Mouse (Mus musculus): ENCODE measurements around the gene Unc13b. TPM values are rescaled to one million over a fixed set of nuclear protein-coding genes. Genes with fewer than 3 reads are reported as not detected.

Gene Unc13b
- polyA plus RNA-seq, 1 experiment from 2014 or later = 0.52 TPM

- no peak for DNase-seq
- no peak overlapping the region for H3K9ac ChIP-seq (replicated peaks)
Observed at GRCm38 (mm10) chr4:43074923-43075322, 16.2 kb downstream of the Unc13b start.

GRCm38 (mm10) chr4:43078071-43078718 is 19.4 kb downstream of the Unc13b start:
- Histone ChIP-seq H3K27ac (ENCODE audit: low read depth) (no peak overlapping the region), H3K9ac (replicated peaks) (no peak overlapping the region), H3K4me2 (ENCODE audit: low read depth, low read length) (no peak overlapping the region), H3K27me3 (ENCODE audit: insufficient read depth, low read length) (no peaks in the 10 kb centered on the region), H3K4me3 (ENCODE audit: low read depth, low read length) (no peak overlapping the region), H3K36me3 (replicated peaks; ENCODE audit: insufficient read depth, low read length) (no peaks in the 10 kb centered on the region), H3K4me1 (ENCODE audit: insufficient read depth) (no peaks in the 10 kb centered on the region), H3K9me3 (ENCODE audit: low read length) (no peaks in the 10 kb centered on the region)
- ATAC-seq = no peak
- 60% methylated on average over 7 of the region's 7 CpGs for WGBS (ENCODE audit: insufficient replicate concordance)
- no peak for DNase-seq
- no peak for TF ChIP-seq EP300 (IDR thresholded peaks at IDR 0.05; ENCODE audit: low read depth)
- TF ChIP-seq CTCF (IDR thresholded peaks at IDR 0.05; ENCODE audit: low read depth) = no peak

More at GRCm38 (mm10) chr4:43074923-43075322, 16.2 kb downstream of the Unc13b start:
- no peak for ATAC-seq
- Histone ChIP-seq H3K4me3 (ENCODE audit: low read depth, low read length) (no peak overlapping the region), H3K36me3 (replicated peaks; ENCODE audit: insufficient read depth, low read length) (no peaks in the 10 kb centered on the region), H3K27ac (ENCODE audit: low read depth) (no peak overlapping the region), H3K4me2 (ENCODE audit: low read depth, low read length) (no peak overlapping the region), H3K4me1 (ENCODE audit: insufficient read depth) (no peaks in the 10 kb centered on the region), H3K9me3 (ENCODE audit: low read length) (no peaks in the 10 kb centered on the region), H3K27me3 (ENCODE audit: insufficient read depth, low read length) (no peaks in the 10 kb centered on the region)
- TF ChIP-seq EP300 (IDR thresholded peaks at IDR 0.05; ENCODE audit: low read depth) (no peak), CTCF (IDR thresholded peaks at IDR 0.05; ENCODE audit: low read depth) (no peak)

- TF ChIP-seq CTCF (IDR thresholded peaks at IDR 0.05; ENCODE audit: low read depth) (no peak), EP300 (IDR thresholded peaks at IDR 0.05; ENCODE audit: low read depth) (no peak)
- H3K9ac ChIP-seq (replicated peaks) = no peak overlapping the region
- ATAC-seq (no peak), DNase-seq (no peak)
- H3K9me3 ChIP-seq (ENCODE audit: low read length) = no peaks in the 10 kb centered on the region
- no peaks in the 10 kb centered on the region for H3K27me3 ChIP-seq (ENCODE audit: insufficient read depth, low read length)
- no peak overlapping the region for H3K4me2 ChIP-seq (ENCODE audit: low read depth, low read length)
- no peak overlapping the region for H3K27ac ChIP-seq (ENCODE audit: low read depth)
- no peak overlapping the region for H3K4me3 ChIP-seq (ENCODE audit: low read depth, low read length)
- no peaks in the 10 kb centered on the region for H3K36me3 ChIP-seq (replicated peaks; ENCODE audit: insufficient read depth, low read length)
- no peaks in the 10 kb centered on the region for H3K4me1 ChIP-seq (ENCODE audit: insufficient read depth)
- 66% methylated on average over 2 of the region's 2 CpGs for WGBS (ENCODE audit: insufficient replicate concordance)
Observed at GRCm38 (mm10) chr4:43082458-43082857, 23.7 kb downstream of the Unc13b start.

- no peak overlapping the region for H3K9ac ChIP-seq (replicated peaks)
- WGBS (ENCODE audit: insufficient replicate concordance) = 67% methylated on average over 2 of the region's 2 CpGs
- H3K36me3 ChIP-seq (replicated peaks; ENCODE audit: insufficient read depth, low read length) = no peaks in the 10 kb centered on the region
- H3K4me2 ChIP-seq (ENCODE audit: low read depth, low read length) = no peak overlapping the region
- no peak for ATAC-seq
- no peaks in the 10 kb centered on the region for H3K9me3 ChIP-seq (ENCODE audit: low read length)
- H3K4me3 ChIP-seq (ENCODE audit: low read depth, low read length) = no peak overlapping the region
- DNase-seq = no peak
- TF ChIP-seq EP300 (IDR thresholded peaks at IDR 0.05; ENCODE audit: low read depth) (no peak), CTCF (IDR thresholded peaks at IDR 0.05; ENCODE audit: low read depth) (no peak)
- H3K27ac ChIP-seq (ENCODE audit: low read depth) = no peak overlapping the region
- H3K27me3 ChIP-seq (ENCODE audit: insufficient read depth, low read length) = no peaks in the 10 kb centered on the region
- H3K4me1 ChIP-seq (ENCODE audit: insufficient read depth) = no peaks in the 10 kb centered on the region
Observed at GRCm38 (mm10) chr4:43089950-43090349, 31.2 kb downstream of the Unc13b start.

GRCm38 (mm10) chr4:43091183-43091582 is 32.4 kb downstream of the Unc13b start:
- H3K9ac ChIP-seq (replicated peaks) = no peak overlapping the region
- no peak overlapping the region for H3K4me2 ChIP-seq (ENCODE audit: low read depth, low read length)
- no peaks in the 10 kb centered on the region for H3K27me3 ChIP-seq (ENCODE audit: insufficient read depth, low read length)
- TF ChIP-seq CTCF (IDR thresholded peaks at IDR 0.05; ENCODE audit: low read depth) (no peak), EP300 (IDR thresholded peaks at IDR 0.05; ENCODE audit: low read depth) (no peak)
- no peak overlapping the region for H3K27ac ChIP-seq (ENCODE audit: low read depth)
- H3K4me1 ChIP-seq (ENCODE audit: insufficient read depth) = no peaks in the 10 kb centered on the region
- H3K4me3 ChIP-seq (ENCODE audit: low read depth, low read length) = no peak overlapping the region
- H3K36me3 ChIP-seq (replicated peaks; ENCODE audit: insufficient read depth, low read length) = no peaks in the 10 kb centered on the region
- 65% methylated on average over 4 of the region's 4 CpGs for WGBS (ENCODE audit: insufficient replicate concordance)
- DNase-seq = no peak
- H3K9me3 ChIP-seq (ENCODE audit: low read length) = no peaks in the 10 kb centered on the region
- no peak for ATAC-seq

GRCm38 (mm10) chr4:43113491-43113890 is 54.7 kb downstream of the Unc13b start:
- H3K27me3 ChIP-seq (ENCODE audit: insufficient read depth, low read length) = no peaks in the 10 kb centered on the region
- no peak overlapping the region for H3K4me3 ChIP-seq (ENCODE audit: low read depth, low read length)
- no peak overlapping the region for H3K27ac ChIP-seq (ENCODE audit: low read depth)
- no peaks in the 10 kb centered on the region for H3K4me1 ChIP-seq (ENCODE audit: insufficient read depth)
- no peaks in the 10 kb centered on the region for H3K36me3 ChIP-seq (replicated peaks; ENCODE audit: insufficient read depth, low read length)
- DNase-seq (no peak), ATAC-seq (no peak)
- no peak for TF ChIP-seq CTCF (IDR thresholded peaks at IDR 0.05; ENCODE audit: low read depth)
- no peak for TF ChIP-seq EP300 (IDR thresholded peaks at IDR 0.05; ENCODE audit: low read depth)
- no peak overlapping the region for H3K9ac ChIP-seq (replicated peaks)
- no peaks in the 10 kb centered on the region for H3K9me3 ChIP-seq (ENCODE audit: low read length)
- H3K4me2 ChIP-seq (ENCODE audit: low read depth, low read length) = no peak overlapping the region

- Histone ChIP-seq H3K36me3 (replicated peaks; ENCODE audit: insufficient read depth, low read length) (no peaks in the 10 kb centered on the region), H3K4me2 (ENCODE audit: low read depth, low read length) (no peak overlapping the region), H3K9me3 (ENCODE audit: low read length) (no peaks in the 10 kb centered on the region), H3K4me1 (ENCODE audit: insufficient read depth) (no peaks in the 10 kb centered on the region), H3K27ac (ENCODE audit: low read depth) (no peak overlapping the region), H3K4me3 (ENCODE audit: low read depth, low read length) (no peak overlapping the region), H3K27me3 (ENCODE audit: insufficient read depth, low read length) (no peaks in the 10 kb centered on the region), H3K9ac (replicated peaks) (no peak overlapping the region)
- TF ChIP-seq EP300 (IDR thresholded peaks at IDR 0.05; ENCODE audit: low read depth) (no peak), CTCF (IDR thresholded peaks at IDR 0.05; ENCODE audit: low read depth) (no peak)
- DNase-seq (no peak), ATAC-seq (no peak)
- 54% methylated on average over 2 of the region's 2 CpGs for WGBS (ENCODE audit: insufficient replicate concordance)
Observed at GRCm38 (mm10) chr4:43114512-43114911, 55.8 kb downstream of the Unc13b start.

All from liver, postnatal 0 days (tissue).